Mouse (Mus musculus): Measurements from ENCODE around the gene Ttc23.

The Ttc23 gene

DNA sequence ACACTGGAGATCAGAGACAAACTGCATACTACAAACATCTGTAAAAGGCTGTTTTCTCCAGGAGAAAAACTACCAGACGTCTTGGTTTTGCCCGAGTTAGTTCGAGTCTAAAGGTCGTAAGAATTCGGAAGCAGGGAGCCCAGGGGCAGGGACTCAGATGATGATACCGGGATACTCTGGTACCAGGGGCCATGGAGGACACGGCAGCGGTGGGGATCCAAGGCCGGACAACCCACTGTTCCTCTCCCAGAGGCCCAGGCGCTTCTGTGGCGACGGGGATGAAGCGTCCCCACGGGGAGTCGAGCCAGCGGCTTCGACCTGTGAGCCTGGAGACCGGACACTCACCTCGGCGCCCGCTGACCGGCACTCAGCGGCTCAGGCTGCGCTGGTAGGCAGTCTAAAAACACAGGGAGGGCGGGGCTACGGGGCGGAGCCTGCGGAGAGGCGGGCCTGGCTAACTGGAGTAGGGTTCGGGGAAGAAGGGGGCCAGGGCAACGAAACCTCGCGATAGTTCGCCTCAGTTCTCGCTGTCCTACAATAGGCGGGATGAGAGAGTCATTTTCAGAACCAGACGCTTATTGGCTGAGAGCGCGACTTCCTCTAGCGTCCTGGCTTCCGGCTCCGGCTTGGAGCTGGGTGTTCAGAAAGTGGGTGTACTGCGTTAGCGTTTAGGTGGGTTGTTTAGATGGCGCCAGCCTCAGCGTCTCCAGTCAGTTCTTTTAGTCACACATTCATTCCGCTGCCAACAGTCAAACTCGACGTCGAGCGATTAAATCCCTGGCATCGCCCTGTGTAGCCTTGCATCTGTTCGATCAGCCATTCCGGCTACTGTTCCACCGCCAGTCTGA lies 2.2 kb upstream of the Ttc23 start, which contains the start of gene Lrrc28:
TSS of gene Lrrc28 (minus strand) at position 436 of the 848 bp plus-strand sequence.
- peak; percentile 99 for DNase-seq (ENCODE audit: inconsistent ontology term)

GRCm38 (mm10) chr7:67645681-67646014 lies 1.6 kb upstream of the Ttc23 start:
- no peak for DNase-seq (ENCODE audit: inconsistent ontology term)

GRCm38 (mm10) chr7:67646131-67646530 lies 1.1 kb upstream of the Ttc23 start:
- DNase-seq (ENCODE audit: inconsistent ontology term) = no peak

DNA sequence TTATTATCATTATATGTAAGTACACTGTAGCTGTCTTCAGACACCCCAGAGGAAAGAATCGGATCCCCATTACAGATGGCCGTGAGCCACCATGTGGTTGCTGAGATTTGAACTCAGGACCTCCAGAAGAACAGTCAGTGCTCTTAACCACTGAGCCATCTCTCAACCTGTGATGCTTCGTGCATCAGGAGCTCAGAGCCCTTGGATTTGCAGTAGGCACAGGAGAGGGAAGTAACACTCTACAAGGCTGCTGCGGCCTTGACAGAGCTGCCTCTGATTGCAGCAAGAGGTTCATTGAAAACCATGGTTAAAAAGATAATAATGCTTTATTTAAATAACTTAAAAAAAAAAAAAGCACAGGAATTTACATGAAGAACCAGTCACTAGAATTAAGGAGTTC lies 1.2 kb downstream of the Ttc23 start:
- no peak for DNase-seq (ENCODE audit: inconsistent ontology term)

- DNase-seq (ENCODE audit: inconsistent ontology term) = no peak
These were observed 5.0 kb downstream of the Ttc23 start for GRCm38 (mm10) chr7:67652211-67652610.

- no peak for DNase-seq (ENCODE audit: inconsistent ontology term)
These were observed 7.5 kb downstream of the Ttc23 start for GRCm38 (mm10) chr7:67654668-67655067.

DNA sequence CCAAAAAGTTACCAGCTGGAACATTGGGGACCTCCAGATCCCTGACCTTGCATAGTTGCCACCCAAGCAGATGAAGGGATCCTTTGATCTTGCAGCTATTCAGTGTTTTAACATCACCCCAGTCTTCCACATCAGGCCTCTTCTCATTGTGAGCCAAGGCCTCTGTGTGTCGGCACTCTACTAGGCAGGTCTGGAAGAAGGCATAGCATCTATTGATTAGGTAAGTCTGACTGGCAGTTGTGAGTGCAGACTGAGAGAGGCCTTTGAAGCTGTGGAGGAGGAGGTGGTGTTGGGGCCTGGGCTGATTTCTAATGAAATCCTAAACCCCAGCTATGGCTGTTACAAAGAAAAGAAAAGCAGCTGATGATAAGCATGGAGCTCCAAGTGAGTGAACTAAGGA lies 8.0 kb downstream of the Ttc23 start:
- DNase-seq (ENCODE audit: inconsistent ontology term) = no peak

DNA sequence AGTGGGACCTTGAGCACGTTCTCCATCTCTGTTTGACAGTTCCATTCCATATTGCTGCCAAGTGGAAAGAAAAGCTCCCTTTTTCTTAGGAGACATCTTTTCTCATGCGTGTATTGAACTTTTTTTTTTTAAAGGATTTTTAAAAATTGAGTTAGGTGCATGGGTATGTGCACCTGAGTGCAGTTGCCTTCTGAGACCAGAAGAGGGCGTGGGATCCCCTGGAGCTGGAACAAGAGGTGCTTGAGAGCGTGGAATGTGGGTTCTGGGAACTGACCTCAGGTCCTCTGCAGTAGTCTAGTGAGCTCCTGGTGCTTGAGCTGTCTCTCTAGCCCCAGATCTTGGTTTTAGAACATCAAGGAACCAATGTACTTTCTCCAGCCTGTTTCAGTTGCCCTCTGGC lies 10.9 kb downstream of the Ttc23 start:
- no peak for DNase-seq (ENCODE audit: inconsistent ontology term)

GRCm38 (mm10) chr7:67662424-67662823 lies 15.2 kb downstream of the Ttc23 start:
- DNase-seq (ENCODE audit: inconsistent ontology term) = no peak

DNA sequence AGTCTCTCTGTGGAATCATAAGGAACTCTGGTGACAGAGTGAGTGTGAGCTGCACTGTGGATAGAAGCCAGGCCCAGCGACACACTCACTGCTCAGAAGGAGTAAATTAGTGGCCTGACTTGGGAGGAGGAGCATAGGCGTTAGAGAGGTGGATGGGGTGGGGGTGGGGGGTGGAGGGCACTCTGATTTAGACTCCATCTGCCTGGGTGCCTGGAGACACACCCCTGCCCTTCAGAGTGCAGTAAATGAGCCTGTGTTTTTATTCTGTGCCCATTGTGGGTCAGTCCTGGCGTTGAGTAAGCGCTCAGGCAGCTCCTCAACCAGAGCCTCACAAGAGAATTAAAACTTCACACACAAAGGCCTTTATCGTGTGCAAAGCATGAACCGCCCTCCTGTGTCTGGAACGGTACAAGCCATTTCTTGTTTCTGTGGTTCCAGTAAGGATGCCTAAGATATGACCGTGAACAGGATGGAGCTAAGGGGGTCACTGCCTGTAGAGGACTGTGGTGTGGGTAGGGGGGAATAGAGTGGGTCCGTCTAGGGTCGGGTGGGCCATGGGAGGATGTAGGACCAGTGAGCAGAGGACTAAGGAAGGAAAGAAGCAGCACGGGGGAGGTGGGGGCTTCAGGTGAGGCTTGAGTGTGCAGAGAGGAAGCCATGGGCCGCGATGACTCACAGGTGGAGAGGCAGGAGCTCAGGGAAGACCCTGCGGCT lies 16.9 kb downstream of the Ttc23 start:
- no peak for DNase-seq (ENCODE audit: inconsistent ontology term)

GRCm38 (mm10) chr7:67670965-67671364 lies 23.8 kb downstream of the Ttc23 start:
- no peak for DNase-seq (ENCODE audit: inconsistent ontology term)

DNA sequence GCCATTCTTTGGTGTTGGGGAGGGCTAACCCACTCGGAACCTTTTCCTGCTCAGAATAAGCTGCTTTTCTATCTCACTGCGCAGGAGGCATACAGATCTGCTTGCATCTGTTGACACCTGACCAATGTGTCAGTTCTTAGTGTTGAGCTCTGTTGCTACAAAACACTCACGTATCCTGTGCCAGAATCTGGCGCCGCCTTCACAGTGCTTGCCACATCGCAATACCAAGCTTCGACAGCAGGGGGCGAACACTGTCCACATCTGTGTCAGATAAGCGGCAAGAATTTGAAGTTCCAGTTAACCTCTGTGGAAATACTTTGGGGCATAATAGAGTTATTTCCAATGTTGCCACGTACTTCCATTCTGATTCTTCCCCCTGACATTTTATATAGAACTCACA lies 25.4 kb downstream of the Ttc23 start:
- peak; percentile 90 for DNase-seq (ENCODE audit: inconsistent ontology term)

DNA sequence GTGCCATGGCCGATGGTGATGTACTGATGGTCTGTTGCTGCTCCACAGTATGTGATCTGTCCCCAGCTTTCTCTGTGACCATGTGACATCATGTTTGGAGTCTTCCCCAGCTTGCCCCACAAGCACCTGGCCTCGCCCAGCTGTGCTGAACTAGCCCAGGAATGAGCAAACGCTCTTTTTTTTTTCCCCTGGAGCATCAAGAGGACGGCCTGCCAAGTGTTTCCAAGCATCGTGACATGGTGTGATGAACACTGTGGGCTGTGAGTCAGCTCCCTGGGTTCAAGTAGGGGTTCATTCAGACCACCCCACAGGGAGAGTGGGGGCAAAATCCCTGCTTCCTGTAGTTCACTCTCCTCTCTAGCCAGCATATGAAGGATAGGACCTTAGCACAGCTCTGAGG lies 26.4 kb downstream of the Ttc23 start:
- DNase-seq (ENCODE audit: inconsistent ontology term) = peak; percentile 29

DNA sequence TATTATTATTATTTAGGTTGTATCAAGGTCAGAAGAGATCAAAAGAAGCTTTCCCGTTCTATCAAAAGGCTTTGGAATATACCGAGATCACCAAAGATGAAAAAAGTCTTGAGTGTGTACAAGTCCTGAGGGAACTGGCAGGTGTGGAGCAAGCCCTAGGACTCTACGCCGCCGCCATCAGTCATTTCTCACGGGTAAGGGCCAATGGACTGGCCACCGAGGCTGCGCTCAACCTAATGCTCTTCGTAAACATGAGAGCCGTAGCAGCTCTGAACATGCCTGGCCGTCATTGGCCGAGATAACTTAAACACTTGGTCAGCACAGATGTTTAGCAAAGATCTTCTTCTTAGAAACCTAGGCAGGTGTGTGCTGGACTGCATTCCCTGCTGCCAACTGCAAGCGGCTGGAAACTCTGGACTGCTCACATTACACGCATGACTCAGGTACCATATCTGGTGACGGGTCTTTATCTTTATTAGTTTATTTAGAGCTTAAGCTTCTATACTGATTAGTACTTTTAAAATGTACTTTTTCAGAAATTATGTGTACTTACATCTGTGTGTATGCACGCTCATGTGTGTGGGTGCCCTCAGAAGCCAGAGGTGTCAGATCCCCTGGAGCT lies 31.8 kb downstream of the Ttc23 start:
- no peak for DNase-seq (ENCODE audit: inconsistent ontology term)

GRCm38 (mm10) chr7:67681078-67681477 lies 33.9 kb downstream of the Ttc23 start:
- DNase-seq (ENCODE audit: inconsistent ontology term) = no peak

DNA sequence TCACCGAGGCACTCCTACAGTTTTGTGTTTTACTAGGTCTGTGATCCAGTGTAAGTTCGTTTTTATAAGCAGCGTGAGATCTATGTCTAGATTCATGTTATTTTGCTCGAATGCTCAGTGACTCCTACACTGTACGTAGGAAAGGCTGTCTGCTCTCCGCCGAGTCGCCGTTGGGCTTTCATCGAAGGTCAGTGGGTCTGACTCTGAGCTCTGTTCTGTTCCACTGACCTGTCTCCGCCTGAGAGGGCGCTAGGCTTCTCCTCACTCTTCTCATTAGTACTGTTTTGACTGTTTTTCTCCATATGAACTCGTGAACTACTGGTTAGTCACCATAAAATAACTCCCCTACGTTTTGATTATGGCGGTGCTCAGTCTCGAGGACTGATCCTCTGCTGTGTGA lies 35.8 kb downstream of the Ttc23 start:
- DNase-seq (ENCODE audit: inconsistent ontology term) = no peak

DNA sequence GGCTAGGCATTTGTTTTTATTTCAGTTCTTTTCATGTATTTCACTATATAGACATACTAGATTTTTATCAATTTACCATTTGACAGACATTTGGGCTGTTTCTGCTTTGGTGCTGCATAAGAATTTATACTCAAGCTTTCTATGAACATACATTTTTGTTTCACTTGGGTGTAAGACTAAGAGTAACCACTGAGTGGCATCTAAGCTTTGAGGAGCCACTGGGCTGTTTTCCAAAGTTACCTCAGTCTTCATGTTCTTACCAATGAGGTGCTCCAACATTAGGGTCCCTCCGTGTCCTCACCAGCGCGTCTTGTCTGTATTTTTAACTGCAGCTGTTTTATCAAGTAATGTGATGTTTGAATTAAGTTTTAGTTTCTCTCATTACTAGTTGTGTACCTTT lies 39.3 kb downstream of the Ttc23 start:
- DNase-seq (ENCODE audit: inconsistent ontology term) = no peak

DNA sequence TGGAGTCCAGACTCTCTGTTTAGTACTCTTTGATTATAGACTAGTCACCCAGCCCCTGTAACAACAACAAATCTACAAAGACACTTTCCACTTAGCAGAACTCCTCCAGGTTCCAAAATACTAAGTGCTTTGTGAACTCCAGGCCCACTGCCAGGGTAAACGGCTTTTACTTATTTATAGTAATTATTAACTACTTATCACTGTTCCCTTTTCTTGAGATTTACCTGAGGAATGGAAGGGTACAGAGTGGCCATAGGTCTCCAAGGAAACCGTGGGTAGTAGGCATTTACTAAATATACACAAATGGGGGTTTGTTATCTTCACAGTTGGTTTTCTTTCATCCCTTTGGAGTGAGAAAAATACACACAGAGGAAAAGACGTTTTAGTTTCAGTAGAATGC lies 41.1 kb downstream of the Ttc23 start:
- no peak for DNase-seq (ENCODE audit: inconsistent ontology term)

DNA sequence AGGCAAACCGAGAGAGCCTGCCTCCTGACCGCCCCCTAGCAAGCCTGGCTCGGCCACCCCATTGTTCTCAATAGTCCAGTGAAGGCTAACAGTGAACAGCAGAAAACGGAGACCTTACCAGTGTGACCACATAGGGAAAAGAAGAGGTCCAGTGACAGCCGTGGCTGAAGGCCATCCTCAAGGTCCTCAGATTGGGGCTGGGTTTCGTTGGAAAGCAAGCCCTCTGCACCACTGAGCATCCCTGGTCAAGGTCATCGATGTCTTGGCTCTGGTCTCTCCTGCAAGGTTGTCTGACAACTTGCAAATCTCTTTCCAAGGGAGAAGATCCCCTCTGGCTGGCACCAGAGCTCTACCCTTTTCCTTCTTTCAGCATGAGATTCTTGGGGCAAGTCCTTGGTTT lies 42.6 kb downstream of the Ttc23 start:
- DNase-seq (ENCODE audit: inconsistent ontology term) = no peak

DNA sequence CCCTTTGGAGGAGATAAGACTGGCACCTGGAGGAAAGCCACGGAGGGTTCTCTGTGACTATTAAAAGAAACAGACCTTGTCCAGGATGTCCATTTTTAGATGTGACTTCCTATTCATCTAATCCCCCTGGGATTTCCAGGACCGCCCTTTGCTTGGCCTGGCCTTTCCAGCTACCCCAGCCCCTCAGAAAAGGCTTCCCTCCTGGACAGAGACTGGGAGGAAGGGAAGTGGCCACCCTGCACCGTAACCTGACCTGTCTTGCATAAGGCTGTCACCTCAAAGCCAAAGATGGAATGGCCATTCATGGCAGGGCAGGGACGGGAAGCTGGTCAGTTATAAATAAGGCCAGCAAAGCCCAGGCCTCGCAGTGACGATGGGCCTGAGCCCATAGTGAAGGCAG lies 43.8 kb downstream of the Ttc23 start:
- DNase-seq (ENCODE audit: inconsistent ontology term) = no peak

- no peak for DNase-seq (ENCODE audit: inconsistent ontology term)
These were observed 44.9 kb downstream of the Ttc23 start for GRCm38 (mm10) chr7:67692141-67692540.

DNA sequence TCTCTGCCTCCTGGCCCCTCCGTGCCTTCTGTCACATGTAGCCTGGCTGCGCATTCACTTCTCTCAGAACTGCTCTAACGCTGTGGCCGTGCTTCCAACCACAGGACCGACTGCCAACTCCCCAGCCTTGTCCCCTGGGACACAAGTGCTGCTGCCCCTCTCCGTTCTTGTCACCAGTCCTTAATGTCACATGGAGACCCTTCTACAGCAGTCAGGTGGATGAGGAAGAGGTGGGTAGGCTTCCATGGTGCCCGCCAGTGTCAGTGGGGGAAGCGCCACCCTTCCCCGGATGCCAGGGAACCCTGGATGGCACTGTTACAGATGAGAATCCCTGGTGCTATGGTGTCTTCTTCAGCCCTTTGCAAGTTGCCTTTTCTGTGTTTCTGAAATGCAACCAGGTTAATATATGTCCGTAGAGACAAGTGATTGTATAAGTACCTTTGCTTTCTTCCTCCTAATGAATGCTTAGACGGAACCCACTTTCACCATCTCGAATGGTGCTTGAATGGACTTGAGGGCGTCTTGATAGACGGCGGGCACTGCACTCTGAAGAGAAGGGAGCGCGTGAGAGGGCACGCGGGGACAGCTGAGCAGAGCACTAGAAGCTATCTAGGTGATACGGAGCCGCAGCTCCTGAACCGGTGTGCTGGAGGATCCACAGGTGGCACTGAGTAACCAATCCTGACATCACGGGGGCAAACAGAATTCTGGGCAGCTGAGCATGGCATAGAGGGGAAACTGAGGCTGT lies 45.8 kb downstream of the Ttc23 start:
- no peak for DNase-seq (ENCODE audit: inconsistent ontology term)

Measured in Muller cell, postnatal 12 days (primary cell).